Mouse (Mus musculus) C2C12 (cell line): ENCODE results near the gene P2rx4.
"Not testable (repeated sequence)": the region's sequence is repeated elsewhere in the genome, so short reads cannot be mapped to it uniquely, and the experiment has no call there.

Source experiments
- CTCF ChIP-seq: IDR thresholded peaks from one replicate; pipeline ENCODE4 v1.5.1; 2011; ENCODE audit not compliant: control insufficient read depth, insufficient read depth, insufficient read length
- MYOD1 ChIP-seq: IDR thresholded peaks from one replicate; pipeline ENCODE4 v1.6.1; 2011; ENCODE audit warnings: low read depth; ENCODE audit not compliant: control insufficient read depth, insufficient read length

DNA sequence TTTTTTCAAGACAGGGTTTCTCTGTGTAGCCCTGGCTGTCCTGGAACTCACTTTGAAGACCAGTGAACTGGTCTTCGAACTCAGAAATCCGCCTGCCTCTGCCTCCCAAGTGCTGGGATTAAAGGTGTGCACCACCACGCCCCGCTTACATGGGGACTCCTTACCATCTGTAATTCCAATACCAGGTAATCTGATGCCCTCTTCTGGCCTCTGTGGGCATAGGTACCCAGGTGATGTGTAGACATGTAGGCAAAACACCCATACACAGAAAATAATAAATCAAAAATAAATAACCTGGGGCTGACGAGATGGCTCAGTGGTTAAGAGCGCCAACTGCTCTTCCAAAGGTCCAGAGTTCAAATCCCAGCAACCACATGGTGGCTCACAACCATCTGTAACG is 35.7 kb upstream of the P2rx4 start:
- not testable (repeated sequence) for TF ChIP-seq CTCF, MYOD1
